Mouse (Mus musculus): Measurements from ENCODE around the gene Nup210. TPM values are rescaled to one million over a fixed set of nuclear protein-coding genes. Genes with fewer than 3 reads are reported as not detected.

The Nup210 gene
- 10 to 100 TPM; 20.1 to 21.6 TPM for total RNA-seq (2021)
- long read RNA-seq, experiment 1, partial matches to known transcripts: 5 of 5 reads
- long read RNA-seq, experiment 1, other reads (novel, unspliced or antisense): 0 of 5 reads
- long read RNA-seq, experiment 2, partial matches to known transcripts: 3 of 4 reads
- long read RNA-seq, experiment 2, other reads (novel, unspliced or antisense): 1 of 4 reads

DNA sequence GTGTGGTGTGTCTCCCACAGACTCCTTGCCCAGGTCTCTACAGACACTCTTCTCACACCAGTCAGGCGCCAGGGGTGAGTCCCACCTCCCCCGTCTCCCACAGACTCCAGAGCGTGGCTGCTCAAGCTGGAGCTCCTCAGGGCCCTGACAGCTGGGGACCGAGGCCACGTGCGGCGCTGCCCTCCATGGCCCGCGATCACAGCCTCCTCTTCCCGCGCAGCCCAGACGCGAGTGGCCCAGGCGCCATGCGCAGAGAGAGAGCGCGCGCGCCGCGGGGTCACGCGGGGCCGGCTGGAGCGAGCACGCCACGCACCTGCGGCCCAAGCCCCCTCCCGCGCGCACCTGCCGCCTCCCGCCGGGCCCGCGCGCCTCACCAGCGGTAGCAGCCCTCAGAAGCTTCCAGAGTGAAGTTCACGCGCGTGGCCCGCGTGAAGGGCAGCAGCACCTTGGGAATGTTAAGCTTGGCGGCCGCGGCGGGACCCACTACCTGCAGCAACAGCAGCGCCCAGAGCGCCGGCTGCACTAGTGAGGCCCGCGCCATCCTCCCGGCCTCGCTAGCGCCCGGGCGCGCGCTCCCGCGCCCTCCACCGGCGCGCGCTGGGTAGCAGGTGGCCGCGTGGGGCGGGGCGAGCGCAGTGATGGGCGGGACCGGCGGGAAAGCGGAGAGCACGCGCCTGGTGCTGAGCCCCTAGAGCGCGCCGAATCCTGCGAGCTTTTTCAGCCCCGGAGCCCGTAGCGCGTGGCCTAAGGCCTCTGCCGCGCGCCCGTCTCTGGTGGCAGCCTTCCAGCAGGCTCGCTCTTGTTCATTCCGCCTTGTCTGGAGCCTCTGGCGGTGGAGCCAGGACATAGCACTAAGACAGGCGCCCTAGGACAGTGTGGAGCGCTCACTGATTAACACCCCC, at the start of gene Nup210:
Nup210 (minus strand) TSS at position 586 of the 902 bp plus-strand sequence.
- DNase-seq: peak; percentile 93

DNA sequence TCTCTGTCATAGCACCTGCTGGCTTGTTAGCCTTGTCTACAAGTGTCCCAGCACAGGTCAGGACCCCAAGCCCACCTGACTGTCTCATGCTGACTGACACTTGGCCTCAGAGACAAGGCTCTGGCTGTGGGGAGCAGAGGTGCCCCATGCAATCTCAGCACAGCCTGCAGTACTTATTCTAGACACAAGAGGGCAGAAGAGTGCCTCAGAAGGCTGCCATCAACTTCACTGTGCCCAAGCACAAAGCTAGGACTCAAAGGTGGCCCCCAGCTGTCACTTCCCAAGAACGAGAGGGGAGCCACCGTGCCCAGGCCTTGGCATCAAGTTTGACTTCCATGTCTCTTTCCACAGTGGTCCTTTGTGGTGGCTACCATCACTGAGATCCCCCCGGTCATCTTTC, 48.6 kb upstream of the Nup210 start:
- peak; percentile 45 for DNase-seq

DNA sequence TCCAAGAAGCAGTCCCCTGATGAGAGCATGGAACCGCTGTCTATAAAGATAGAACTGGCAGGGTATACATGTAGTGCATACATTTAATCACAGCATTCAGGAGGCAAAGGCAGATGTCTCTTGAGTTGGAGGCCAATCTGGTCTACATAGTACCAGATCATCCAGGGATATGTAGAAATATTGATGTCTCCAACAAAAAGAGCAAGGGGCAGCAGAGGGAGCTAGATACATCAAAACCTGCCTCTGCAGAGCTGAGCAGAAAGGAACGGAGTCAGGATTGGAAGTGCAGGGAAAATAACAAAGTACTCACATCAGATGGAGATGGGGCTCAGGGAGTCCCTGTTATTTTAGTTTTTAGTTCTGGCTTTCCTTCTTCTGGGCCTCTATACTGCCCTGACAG, 48.0 kb upstream of the Nup210 start:
- DNase-seq: no peak

DNA sequence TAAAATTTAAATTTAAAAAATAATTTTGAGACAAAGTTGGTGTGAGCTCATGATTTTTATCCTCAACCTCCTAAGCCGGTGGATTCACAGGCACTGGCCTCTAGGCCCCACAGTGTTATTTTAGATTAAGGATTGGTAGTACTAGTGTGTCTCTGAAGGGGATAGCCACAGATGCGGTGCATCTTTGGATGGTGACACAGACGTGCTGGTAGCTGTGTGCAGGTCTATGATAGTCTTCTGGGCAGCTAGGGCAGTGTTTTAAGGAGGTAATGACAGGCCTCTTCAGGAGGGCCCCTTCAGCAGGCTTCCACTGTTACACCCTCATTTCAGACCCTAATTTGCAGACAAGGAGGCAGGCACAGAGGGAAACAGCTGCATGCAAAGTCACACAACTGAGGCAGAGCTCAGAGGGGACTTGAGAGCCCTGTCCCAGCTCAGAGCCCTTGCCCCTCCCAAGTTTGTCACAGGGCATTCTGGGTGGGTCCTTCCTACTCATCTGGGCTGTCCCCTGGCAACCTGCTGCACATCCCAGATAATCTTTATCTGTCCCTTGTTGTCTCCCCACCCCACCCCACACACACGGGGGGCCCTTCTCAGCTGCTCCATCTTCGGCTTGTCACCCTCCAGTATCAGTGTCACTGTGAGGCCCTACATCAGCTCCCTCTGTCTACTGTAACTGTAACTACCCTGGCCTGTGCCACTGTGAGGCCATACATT, 46.7 kb upstream of the Nup210 start:
- no peak for DNase-seq

DNA sequence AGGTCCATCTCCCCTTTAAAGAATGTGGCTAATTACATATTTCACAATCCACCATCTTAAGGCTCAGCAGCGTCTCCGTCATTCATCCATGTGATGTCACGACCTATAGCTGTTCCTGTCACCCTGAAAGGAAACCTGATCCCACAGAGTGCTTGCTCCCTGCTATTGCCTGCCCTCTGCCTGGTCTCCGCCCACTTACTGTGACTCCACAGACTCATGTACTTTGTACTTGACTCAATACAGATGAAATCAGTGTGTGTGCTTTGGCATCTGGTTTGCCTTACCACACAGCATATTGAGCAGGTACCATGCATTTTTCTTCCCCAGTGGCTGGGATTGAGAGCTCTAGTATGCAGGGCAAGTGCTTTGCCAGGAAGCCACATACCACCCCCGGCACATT, 45.7 kb upstream of the Nup210 start:
- DNase-seq: no peak

DNA sequence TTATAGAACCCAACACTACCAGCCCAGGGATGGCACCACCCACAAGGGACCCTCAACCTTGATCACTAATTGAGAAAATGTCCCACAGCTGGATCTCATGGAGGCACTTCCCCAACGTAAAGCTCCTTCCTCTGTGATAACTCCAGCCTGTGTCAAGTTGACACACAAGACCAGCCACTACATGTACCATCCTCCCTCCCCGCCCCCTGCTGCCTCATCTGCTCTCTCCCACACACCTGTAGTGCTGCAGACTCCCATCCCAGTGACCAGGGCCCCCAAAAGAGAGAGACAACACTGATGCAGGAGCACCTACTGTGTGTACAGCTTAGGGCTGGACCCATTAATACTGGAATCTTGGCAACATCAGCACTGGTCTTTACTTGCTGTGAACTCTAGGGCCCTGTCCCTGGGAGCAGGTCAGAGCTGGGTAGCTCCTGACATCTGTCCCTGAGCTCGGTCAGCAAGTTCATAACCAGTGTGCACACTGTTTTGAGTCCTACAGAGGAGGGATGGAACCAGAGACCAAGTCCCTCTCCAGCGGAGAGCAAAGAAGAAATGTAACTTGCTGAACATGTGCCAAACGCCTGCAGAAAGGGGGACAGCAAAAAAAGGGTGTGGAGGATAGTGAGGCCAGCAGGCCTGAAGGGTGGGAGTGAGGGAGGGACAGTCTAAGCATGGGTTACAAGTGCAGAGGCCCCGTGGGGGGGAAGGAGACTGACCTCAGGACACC, 45.0 kb upstream of the Nup210 start:
- no peak for DNase-seq

DNA sequence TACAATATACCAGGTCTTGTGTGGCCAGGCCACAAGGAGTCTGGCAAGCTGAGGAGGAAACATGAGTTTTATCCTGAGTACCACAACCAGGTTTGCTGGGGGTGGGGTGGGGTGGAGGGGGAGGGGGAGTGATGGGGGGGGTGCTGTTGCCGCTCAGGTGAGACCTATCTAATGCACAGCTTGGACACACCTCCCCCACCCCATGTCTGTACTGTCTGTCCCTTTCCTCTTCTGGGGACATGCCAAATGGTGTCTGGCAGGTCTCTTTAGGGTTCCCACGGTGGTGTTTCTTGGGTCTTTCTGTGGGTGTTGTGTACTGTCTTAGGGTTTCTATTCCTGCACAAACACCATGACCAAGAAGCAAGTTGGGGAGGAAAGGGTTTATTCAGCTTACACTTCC, 44.3 kb upstream of the Nup210 start:
- no peak for DNase-seq

DNA sequence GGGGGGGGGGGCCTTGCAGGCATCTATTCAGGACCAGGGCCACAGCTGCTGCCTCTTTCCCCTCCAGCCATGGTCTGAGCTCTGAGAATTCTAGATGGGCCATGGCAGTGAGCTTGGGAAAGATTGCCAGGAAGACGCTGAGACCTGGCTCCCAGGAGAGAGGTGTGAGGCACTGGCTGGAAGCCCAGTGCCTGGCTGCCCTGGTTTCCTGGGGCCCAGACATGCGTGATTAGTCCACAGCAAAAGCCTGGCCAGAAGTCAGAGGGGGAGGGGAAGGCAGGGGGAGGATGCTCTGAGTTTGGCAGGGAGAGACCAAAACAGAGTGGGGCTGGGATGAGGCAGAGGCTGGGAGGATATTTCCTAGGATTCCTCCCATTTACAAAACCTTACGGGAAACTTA, 43.8 kb upstream of the Nup210 start:
- peak; percentile 83 for DNase-seq

DNA sequence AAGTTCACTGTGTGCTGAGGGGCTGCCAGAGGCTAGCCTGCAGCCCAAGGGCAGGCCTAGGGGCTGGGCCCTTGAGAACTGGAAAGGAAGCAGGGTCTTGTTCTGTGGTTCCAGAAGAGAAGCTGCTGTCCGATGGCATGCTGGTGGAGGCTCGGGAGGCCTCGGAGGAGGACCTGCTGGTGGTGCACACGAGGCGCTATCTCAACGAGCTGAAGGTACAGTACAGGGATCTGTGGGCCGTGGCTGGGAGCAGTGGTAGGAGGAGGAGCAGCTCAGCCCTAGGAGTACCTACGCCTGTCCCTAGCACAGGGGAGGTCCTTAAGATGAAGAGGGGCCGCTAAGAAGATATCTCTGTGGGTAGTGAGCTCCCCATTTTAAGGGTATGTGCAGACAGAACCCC, 42.4 kb upstream of the Nup210 start:
- no peak for DNase-seq

DNA sequence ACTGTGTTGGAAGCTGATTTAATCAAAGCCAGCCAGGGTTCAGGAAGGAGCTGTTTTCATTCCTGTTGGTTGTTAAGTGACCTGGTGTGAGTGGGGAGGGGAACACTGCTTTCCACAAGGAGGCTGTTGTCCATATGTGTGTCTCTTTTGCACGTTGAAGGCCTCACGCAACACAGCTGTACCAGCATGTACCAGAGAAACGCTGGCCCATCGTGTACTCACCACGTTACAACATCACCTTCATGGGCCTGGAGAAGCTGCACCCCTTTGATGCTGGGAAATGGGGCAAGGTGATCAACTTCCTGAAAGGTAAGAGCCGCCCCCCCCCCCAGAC, 40.6 kb upstream of the Nup210 start:
- no peak for DNase-seq

DNA sequence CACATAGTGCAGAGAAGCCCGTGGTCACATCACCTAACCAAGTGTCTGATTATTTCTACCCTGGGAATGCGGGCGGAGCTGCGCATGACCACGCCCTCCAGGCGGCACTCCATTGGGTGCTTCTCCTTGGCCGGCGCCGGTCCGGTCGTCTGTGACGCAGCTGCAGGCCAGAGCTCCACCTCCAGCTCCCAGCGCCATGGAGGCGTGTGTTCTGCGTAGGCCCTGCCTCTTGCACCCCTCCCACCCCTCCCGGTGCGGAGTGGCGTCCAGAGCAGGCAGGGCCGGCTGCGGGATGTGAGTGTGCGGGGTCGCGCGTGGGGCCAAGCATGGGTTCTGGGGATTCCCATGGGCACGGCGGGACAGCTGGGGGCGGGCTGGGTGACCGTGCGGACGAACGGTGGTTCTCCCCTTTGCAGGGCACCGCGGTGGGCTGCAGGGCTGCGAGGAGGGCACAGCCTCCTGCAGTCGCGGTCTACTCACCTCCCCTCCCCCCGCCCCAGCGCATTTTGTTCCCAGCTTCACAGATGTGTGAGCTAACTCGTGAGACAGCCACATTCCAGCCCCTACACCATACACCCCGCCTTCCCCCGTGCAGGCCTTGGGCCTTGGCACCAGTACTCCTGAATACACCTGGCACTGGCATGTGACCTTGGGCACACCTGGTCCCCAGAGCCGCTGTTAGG, 40.1 kb upstream of the Nup210 start, which contains the start of gene Hdac11:
Hdac11 (plus strand) TSS at position 112 of the 683 bp plus-strand sequence.
- peak; percentile 91 for DNase-seq

DNA sequence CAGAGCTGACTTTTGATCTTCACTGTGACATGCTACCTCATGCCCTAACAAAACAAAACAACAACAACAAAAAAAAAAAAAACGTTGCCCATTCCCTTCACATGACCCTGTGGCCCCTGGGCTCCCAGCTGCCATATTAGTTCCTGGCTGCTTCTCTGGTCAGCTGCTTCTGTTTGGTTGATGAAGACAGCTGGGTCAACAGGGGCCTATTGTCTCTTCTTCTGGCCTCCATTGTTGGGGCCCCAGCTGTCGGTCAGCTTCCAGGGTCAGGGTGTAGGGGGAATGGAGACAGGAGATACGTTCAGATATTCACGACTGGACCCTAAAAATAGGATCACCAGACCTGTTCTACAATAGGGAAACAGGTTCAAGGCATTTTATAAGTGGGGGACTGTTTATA, 39.4 kb upstream of the Nup210 start:
- DNase-seq: no peak

DNA sequence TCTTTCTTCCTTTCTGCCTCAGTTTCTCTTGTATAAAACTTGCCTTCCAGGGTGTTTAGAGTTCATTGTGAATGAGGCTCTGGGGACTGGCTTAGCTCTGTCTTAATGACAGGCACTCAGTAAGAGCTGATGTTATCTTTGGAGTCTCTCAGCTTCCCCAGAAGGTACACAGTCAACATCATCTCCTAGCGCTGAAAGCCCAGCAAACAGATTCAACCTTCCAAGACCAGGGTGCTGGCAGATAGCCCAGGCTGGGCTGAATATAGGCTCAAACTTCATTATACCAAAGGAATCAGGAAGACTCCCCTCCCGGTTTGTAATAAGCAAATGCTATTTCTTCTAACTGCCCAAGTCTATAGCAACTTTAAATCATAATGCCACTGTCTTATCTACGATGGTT, 38.7 kb upstream of the Nup210 start:
- no peak for DNase-seq

DNA sequence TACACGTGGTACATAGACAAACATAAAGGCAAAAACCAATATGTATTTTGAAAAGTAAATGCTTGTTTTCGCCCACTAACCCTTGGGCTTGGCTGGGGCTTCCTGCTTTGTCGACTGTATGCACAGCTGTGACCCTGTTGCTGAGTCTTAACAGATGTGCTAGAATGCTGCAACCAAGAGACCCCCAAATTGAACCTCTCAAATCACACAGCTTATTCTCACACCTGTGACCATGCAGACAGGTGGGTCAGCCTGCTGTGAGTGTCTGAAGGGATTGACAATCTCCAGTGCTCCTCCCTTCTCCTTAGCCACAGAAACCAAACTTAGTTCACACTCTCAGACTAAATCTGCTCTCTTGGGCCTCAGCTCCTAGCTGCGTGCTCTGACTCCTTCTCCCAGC, 38.1 kb upstream of the Nup210 start:
- no peak for DNase-seq

DNA sequence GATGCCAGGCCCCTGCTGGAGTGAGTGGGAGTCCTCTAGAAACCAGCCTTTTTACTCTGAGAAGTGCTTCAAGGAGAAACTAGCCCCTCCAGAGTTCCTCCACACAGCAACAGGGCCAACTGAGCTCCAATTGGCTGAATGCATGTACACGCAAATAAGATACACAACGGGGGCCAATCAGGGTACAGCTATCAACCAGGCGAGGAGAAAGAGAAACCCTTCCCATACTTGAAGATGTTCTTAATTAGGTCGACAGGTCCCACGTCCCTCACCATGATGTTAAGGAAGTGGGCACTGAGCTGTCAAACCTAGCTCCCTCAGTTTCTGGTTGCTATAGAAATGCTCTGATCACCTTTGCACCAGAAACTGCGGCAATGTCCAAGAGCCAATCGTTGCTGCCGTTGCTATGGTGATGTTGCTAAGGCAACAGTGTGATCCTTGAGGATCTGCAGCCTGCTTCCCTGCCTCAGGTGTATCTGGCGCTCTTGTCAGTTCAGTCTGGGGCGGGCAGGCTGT, 37.0 kb upstream of the Nup210 start:
- no peak for DNase-seq

DNA sequence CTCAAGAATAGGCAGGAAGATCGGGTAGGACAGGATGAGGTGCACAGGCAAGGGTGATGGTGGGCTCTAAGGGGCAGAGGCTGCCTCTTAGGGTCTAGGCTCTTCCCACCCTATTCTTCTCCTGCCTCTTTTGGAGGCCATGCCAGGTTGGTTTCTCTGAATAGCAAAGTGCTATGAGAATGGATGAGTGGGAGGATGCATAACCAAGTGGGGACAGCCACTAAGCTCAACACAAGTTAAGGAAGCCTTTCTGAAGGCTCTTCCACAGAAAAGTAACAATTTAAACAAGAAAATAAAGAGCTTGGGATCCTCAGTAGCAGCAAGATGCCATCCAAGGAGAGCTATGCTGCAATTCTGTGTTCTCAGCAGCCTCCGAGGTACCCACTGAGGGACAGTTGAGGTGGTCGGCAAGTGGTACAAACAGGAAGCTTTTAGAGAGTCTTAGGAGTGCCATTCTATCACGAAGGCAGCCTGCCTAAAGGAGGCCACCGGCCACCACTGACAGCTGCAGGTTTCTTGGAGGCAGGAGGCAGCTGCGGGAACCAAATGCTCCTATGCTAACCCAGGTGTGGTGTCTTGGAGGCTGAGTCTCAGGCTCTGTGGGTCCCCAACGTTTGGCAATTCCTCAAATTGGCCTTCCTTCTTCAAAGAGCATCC, 36.4 kb upstream of the Nup210 start:
- DNase-seq: no peak

DNA sequence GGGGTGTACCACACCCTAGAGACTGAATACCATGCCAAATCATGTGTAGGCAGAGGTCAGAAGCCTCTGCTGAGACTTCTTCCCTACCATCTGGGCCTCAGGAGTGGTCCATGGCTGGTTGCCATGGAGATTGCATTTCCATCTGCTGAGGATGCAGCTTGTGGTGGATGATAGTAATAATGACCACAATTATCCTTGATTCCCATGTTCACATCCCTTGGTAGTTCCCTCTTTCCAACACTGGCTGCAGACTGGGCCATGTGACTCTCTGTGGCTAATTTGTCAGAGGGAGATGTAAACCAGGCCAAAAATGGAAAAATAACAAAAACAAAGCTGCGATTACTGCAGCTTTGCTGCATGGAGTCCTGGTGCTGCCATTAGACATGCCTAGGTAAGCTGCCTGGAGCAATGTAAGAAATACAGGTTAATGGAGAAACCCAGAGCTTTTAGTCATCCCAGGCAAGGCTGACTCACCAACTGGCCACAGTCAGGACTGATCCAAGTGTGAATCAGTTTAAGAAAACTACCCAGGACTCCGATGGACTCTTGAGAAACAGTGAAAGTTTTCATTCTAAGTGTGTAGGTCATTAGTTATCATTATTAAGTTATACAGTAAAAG, 30.6 kb upstream of the Nup210 start:
- no peak for DNase-seq

DNA sequence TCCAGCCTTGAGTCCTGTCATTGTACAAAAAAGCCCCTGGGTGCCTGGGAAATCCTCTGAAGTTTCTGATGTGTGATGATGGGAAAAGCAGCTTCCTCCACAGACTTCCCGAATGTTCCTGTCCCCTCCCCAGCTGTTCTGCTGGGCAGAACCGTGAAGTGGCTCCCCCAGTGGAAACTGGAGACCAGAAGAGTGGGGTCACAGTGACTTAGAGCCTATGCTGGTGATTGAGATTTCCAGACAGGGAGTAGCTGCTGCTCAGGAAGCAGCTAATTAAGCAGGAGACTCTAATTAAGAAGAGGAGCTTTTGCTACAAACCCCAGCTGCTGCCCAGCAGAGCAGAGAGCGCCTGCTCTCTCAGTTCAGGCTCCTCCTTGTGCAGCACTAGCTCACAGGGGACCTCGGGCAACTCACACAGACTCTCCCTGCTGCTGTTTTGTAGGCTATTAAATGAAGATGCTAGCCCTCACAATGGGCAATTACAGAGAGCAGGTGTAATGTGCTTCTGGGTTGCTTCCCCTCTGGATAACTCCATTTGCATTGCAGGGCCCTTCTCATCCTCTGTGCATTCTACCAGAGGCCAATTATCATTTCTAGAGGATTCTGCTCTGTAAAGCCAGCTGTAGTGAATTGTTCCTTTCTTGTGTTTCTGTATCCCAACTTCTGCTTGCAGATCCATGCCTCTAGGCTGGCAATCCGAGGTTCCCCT, 30.0 kb upstream of the Nup210 start:
- DNase-seq: no peak

DNA sequence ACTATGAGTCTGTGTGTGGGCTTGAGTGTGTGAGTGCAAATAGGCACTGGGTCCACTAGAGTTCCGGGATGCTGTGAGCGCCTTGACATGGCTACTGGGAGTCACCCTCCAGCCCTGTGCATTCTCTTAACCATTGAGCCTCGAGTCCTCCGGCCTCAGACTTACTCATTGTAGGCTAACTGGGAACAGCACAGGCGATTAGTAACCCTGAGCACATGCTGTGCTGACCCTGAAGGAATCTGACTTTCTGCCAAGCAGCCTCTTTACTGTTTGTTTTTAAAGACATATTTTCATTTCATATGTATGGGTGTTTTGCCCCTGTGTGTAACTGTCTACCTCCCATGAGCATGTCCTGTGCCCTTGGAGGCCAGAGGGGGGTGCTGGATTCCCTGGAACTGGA, 28.9 kb upstream of the Nup210 start:
- DNase-seq: no peak

DNA sequence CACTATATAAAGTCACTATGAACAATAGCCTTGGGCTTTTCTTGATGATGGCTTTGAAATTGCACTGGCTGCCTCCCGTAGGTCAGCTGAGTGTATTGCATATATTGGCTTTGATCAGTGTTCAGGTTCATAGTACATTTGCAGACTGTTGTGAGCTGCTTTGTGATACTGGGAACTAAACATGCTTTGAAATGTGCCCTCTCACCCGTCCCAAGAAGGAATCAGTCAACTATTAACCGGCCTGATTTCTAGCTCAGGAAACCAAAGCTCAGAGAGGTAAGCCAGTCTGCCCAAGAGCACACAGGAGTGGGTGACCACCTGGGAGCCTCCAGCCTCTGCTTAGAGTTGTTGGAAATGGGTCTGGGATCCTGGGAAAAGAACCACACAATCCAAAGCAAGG, 28.4 kb upstream of the Nup210 start:
- DNase-seq: no peak
